Mouse (Mus musculus) embryo, embryonic 10 days (tissue): ENCODE data around the gene Rhox2h.
"Not testable (repeated sequence)": the region's sequence is repeated elsewhere in the genome, so short reads cannot be mapped to it uniquely, and the experiment has no call there.

ENCODE experiments used
- DNase-seq: peaks from one replicate; pipeline ENCODE4 v3.0.0-alpha.2; 2015; ENCODE audit warnings: low spot score

The Rhox2h gene

GRCm38 (mm10) chrX:37673177-37673576 is at the start of gene Rhox2h:
TSS of gene Rhox2h (minus strand) at chrX:37673277.
- DNase-seq: not testable (repeated sequence)

DNA sequence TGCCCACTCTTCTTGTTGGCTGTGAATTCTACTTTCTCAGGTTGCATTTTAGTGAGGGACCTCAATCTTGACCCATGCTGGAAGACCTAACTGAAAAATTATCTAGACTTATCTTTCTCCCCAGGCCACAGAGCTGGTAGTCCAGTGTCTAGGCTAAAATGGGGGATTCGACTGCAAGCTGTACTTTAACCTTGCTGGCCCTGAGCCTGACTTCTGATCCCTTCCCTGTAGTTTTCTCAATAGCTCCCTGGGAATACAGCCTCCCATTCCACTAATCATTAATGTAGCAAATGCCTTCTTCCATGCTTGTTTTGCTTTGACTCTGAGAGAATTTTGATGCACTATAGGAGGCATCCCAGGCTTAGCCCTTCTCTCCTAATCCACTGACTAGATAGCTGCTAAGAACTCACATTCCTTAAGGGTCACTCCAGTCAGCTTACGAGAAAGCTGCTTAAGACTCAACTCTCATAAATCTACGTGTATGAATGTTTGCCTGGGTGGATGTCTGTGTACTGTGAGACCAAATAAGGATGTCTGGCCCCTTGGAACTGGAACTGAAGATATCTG is 28.8 kb upstream of the Rhox2h start:
- no peak for DNase-seq

DNA sequence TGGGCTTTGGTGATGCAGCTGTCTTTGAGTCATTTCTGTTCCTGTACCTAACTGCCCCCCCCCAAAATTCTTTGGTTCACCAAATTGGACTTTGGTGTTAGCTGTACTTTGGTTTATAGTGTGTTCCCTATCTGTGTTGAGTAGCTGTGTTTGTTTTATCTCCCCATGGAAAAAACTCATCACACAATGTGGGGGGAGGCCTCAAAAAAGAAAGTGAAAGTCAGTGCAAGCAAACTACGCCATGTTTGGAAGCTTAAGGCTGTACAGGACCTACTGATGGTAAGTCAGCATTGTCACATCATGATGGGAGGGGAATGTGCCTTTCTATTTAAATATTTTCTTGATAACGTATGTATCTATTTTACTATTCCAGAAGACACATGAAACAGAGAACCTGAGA is 19.2 kb upstream of the Rhox2h start:
- no peak for DNase-seq

GRCm38 (mm10) chrX:37683031-37683715 is 10.1 kb upstream of the Rhox2h start:
- DNase-seq: no peak

- not testable (repeated sequence) for DNase-seq
These were observed 4.4 kb downstream of the Rhox2h start, which contains the start of gene Rhox3h for GRCm38 (mm10) chrX:37668664-37669063. TSS of gene Rhox3h (minus strand) at chrX:37668764.

DNA sequence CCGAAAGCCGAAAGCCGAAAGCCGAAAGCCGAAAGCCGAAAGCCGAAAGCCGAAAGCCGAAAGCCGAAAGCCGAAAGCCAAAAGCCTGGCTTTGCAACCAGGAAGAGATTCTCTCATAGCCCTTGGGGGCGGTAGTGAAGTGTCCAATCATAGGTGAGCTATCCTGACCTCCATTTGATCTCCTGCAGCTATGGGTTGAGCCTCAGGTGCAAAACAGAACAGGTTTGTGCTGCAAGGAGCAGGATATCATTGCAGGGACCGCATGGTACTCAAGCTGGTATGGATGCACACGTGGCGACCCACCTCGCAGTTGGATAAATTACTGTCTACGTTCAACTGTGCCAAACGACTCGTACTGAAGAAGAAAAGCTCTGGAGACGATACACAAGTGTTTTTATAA is 21.9 kb downstream of the Rhox2h start, which contains the start of gene Rhox4g:
Gene Rhox4g, minus strand, starts transcription at position 101 of the 400 bp plus-strand sequence.
- not testable (repeated sequence) for DNase-seq

GRCm38 (mm10) chrX:37643370-37643769 is 29.7 kb downstream of the Rhox2h start, which contains the start of gene Rhox2g:
TSS of gene Rhox2g (minus strand) at chrX:37643470.
- DNase-seq: not testable (repeated sequence)

DNA sequence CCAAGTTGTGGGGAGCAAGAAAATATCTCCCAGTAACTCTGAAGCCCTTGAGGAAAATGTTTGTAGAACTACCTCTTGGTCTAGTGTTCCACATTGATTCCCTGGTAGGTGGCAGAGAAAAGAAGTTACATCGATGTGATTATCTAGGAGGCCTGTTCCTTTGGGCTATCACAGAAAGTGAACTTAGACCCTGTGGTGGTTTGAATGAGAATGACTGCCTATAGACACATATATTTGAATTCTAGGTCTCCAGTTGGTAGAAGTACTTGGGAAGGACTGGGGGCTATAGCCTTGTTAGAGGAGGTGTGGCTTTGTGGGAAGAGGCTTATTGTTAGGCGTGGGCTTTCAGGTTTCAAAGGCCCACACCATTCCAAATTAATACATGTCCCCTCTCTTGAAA is 44.6 kb downstream of the Rhox2h start, which contains the start of gene Rhox3g:
Gene Rhox3g, minus strand, starts transcription at position 101 of the 400 bp plus-strand sequence.
- not testable (repeated sequence) for DNase-seq
